ENCODE assay signal across 12 mouse cellular contexts in the genomic region with DNA sequence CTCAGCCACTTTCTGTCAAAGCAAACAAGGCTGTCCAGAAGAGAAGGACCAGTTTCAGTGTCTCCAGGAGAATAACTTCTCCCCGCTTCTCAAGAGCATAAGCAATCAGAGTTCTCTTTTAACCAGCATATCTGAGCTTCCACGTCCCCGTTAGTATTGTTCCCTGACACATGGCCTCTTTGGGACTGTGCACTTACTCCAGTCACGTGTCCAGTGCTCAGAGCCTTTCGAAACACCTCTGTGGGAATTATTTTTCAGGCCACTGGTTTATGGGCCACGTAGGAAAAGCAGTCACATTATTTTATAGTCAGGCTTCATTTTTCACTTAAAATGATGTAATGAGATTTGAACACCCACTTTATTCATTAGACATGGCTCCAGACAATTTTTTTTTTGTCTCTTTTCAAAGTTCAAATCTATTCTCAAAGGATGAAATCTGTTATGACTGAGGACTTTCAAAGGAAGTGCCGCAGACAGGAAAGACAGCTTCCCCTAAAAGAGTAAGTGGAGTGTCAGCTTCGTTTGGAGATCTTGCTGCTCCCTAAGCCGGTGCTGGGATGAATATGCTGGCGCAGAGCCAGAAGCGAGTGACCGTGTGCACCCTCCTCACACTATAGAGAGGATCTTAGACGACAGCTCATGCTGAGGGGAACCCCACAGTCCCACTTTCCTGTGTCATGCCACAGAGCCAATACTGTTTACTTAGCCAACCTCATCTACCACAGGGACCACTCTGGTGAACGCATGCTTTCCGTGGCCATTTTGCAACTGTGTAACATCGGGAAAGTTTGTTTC. TPM values are rescaled to one million over a fixed set of nuclear protein-coding genes. Genes with fewer than 3 reads are reported as not detected.
DNase-seq lines count a peak whose midpoint lies in the region; ATAC-seq and TF ChIP-seq lines count a peak whose summit lies in the region.
"Had no signal": no experiment of that assay in that cellular context is flagged by ENCODE, and none has a peak within 500 bp of the region (broad histone marks: within the 10 kb centered on the region; RNA-seq: fewer than 3 reads in every experiment).

No protein-coding gene starts in this region.

- H3K4me1 ChIP-seq in forebrain, embryonic 13.5 days = no peaks in the 10 kb centered on the region
- no peaks in the 10 kb centered on the region for H3K4me1 ChIP-seq in forebrain, embryonic 15.5 days
- H3K4me1 ChIP-seq in intestine, postnatal 0 days (replicated peaks; ENCODE audit: control insufficient read depth, insufficient read depth, low read length) = peaks cover 3% of the 10 kb centered on the region
- H3K4me1 ChIP-seq in intestine, embryonic 16.5 days (ENCODE audit: control insufficient read depth, insufficient read depth, low read length) = peaks cover 13% of the 10 kb centered on the region; the same call in 1 of the 2 replicates
- H3K4me1 ChIP-seq in stomach, postnatal 0 days (replicated peaks; ENCODE audit: control insufficient read depth, insufficient read depth) = no peaks in the 10 kb centered on the region; the same call in 1 of the 2 replicates

- H3K4me3 ChIP-seq in forebrain, embryonic 13.5 days = no peak overlapping the region
- no peak overlapping the region for H3K4me3 ChIP-seq in forebrain, embryonic 15.5 days
- H3K4me3 ChIP-seq in intestine, postnatal 0 days (ENCODE audit: low read depth, low read length) = no peak overlapping the region
- no peak overlapping the region for H3K4me3 ChIP-seq in intestine, embryonic 16.5 days (ENCODE audit: low read length)
- H3K4me3 ChIP-seq in stomach, postnatal 0 days (ENCODE audit: low read depth, low read length) = no peak overlapping the region
- H3K4me3 ChIP-seq: limb, embryonic 12.5 days had no signal

- H3K9ac ChIP-seq in forebrain, embryonic 13.5 days = no peak overlapping the region
- no peak overlapping the region for H3K9ac ChIP-seq in forebrain, embryonic 15.5 days (replicated peaks)
- no peak overlapping the region for H3K9ac ChIP-seq in intestine, postnatal 0 days (ENCODE audit: low read depth, low read length)
- H3K9ac ChIP-seq in intestine, embryonic 16.5 days (ENCODE audit: low read depth, low read length) = no peak overlapping the region
- no peak overlapping the region for H3K9ac ChIP-seq in stomach, postnatal 0 days (ENCODE audit: low read length)
- H3K9ac ChIP-seq: limb, embryonic 12.5 days had no signal

- no peak for TF ChIP-seq EP300 in stomach, postnatal 0 days (optimal IDR thresholded peaks at IDR 0.05)

- 58% methylated on average over 16 of the region's 16 CpGs for WGBS in forebrain, embryonic 13.5 days
- 54% methylated on average over 16 of the region's 16 CpGs for WGBS in forebrain, embryonic 15.5 days
- WGBS in intestine, postnatal 0 days = 50% methylated on average over 16 of the region's 16 CpGs
- WGBS in intestine, embryonic 16.5 days = 60% methylated on average over 16 of the region's 16 CpGs
- WGBS in stomach, postnatal 0 days = 57% methylated on average over 16 of the region's 16 CpGs

- no peak overlapping the region for H3K4me2 ChIP-seq in forebrain, embryonic 13.5 days
- H3K4me2 ChIP-seq in forebrain, embryonic 15.5 days (replicated peaks) = no peak overlapping the region
- H3K4me2 ChIP-seq in intestine, postnatal 0 days (replicated peaks; ENCODE audit: low read depth) = no peak overlapping the region
- H3K4me2 ChIP-seq in intestine, embryonic 16.5 days (ENCODE audit: low read depth, low read length) = no peak overlapping the region
- H3K4me2 ChIP-seq in stomach, postnatal 0 days (replicated peaks; ENCODE audit: low read depth) = no peak overlapping the region
- H3K4me2 ChIP-seq: limb, embryonic 12.5 days had no signal

- DNase-seq in testis, postnatal 10 days (ENCODE audit: low spot score) = peak; percentile 44
- DNase-seq in testis, postnatal 14 days (ENCODE audit: low spot score) = no peak
- no peak for DNase-seq in urinary bladder, adult 18-20 months (ENCODE audit: low spot score in 2 of 2)
- DNase-seq in stomach, postnatal 0 days (ENCODE audit: low spot score) = no peak
- DNase-seq: cerebellum, adult 8-10 months; layer of hippocampus, adult 9-11 months had no signal

- H3K9me3 ChIP-seq in forebrain, embryonic 13.5 days (replicated peaks) = no peaks in the 10 kb centered on the region
- H3K9me3 ChIP-seq in forebrain, embryonic 15.5 days = no peaks in the 10 kb centered on the region
- no peaks in the 10 kb centered on the region for H3K9me3 ChIP-seq in intestine, postnatal 0 days (ENCODE audit: control insufficient read depth)
- H3K9me3 ChIP-seq in intestine, embryonic 16.5 days (ENCODE audit: control insufficient read depth, low read length) = no peaks in the 10 kb centered on the region
- no peaks in the 10 kb centered on the region for H3K9me3 ChIP-seq in stomach, postnatal 0 days (ENCODE audit: control insufficient read depth, low read length)
- H3K9me3 ChIP-seq: limb, embryonic 12.5 days had no signal

- no peaks in the 10 kb centered on the region for H3K27me3 ChIP-seq in forebrain, embryonic 13.5 days
- H3K27me3 ChIP-seq in forebrain, embryonic 15.5 days = no peaks in the 10 kb centered on the region
- no peaks in the 10 kb centered on the region for H3K27me3 ChIP-seq in intestine, postnatal 0 days (replicated peaks; ENCODE audit: control insufficient read depth, insufficient read depth, low read length)
- H3K27me3 ChIP-seq in intestine, embryonic 16.5 days (replicated peaks; ENCODE audit: control insufficient read depth, insufficient read depth, low read length) = no peaks in the 10 kb centered on the region
- H3K27me3 ChIP-seq in stomach, postnatal 0 days (ENCODE audit: control insufficient read depth, insufficient read depth, low read length) = no peaks in the 10 kb centered on the region
- H3K27me3 ChIP-seq: limb, embryonic 12.5 days had no signal

- 0 out of 2 replicates have a peak, but pooled peaks have one; percentile 39 for ATAC-seq in forebrain, embryonic 13.5 days
- no peak for ATAC-seq in forebrain, embryonic 15.5 days (replicated peaks)
- ATAC-seq in intestine, postnatal 0 days = no peak
- ATAC-seq in intestine, embryonic 16.5 days = no peak
- no peak for ATAC-seq in stomach, postnatal 0 days (ENCODE audit: low FRiP score, low TSS enrichment)
- ATAC-seq: inflammation-experienced regulatory T-cells, adult 6 months had no signal

- no peaks in the 10 kb centered on the region for H3K36me3 ChIP-seq in forebrain, embryonic 13.5 days (ENCODE audit: poor library complexity, severe bottlenecking)
- no peaks in the 10 kb centered on the region for H3K36me3 ChIP-seq in forebrain, embryonic 15.5 days
- H3K36me3 ChIP-seq in intestine, postnatal 0 days (ENCODE audit: control insufficient read depth, insufficient read depth) = 0 out of 2 replicates have a peak, but pooled peaks cover 8% of the 10 kb centered on the region
- 0 out of 2 replicates have a peak, but pooled peaks cover 2% of the 10 kb centered on the region for H3K36me3 ChIP-seq in intestine, embryonic 16.5 days (ENCODE audit: control insufficient read depth, insufficient read depth, low read length)
- no peaks in the 10 kb centered on the region for H3K36me3 ChIP-seq in stomach, postnatal 0 days (ENCODE audit: control insufficient read depth, insufficient read depth, low read length)
- H3K36me3 ChIP-seq: limb, embryonic 12.5 days had no signal

- H3K27ac ChIP-seq in forebrain, embryonic 13.5 days = no peak overlapping the region
- no peak overlapping the region for H3K27ac ChIP-seq in forebrain, embryonic 15.5 days (replicated peaks)
- H3K27ac ChIP-seq in intestine, postnatal 0 days (ENCODE audit: low read depth, low read length) = peak overlapping the region; percentile 41; the same call in 1 of the 2 replicates
- no peak overlapping the region; the same call in 1 of the 2 replicates for H3K27ac ChIP-seq in intestine, embryonic 16.5 days (ENCODE audit: low read length)
- no peak overlapping the region for H3K27ac ChIP-seq in stomach, postnatal 0 days (replicated peaks)
- H3K27ac ChIP-seq: limb, embryonic 12.5 days had no signal

- TF ChIP-seq CTCF in intestine, postnatal 0 days (IDR thresholded peaks at IDR 0.05; ENCODE audit: low read depth) = no peak
- no peak for TF ChIP-seq CTCF in stomach, postnatal 0 days (IDR thresholded peaks at IDR 0.05; ENCODE audit: low read depth)

RNA-seq across cellular contexts. Expression of a gene that starts 10.3 kb away (rescaled TPM):
- polyA plus RNA-seq in forebrain, embryonic 13.5 days (2015; fragmentation: Nextera tagmentation; extraction: Ambion mirVana) = 35.4 and 44.1 TPM in 2 replicates
- 19.2 and 22.3 TPM in 2 replicates for polyA plus RNA-seq in forebrain, embryonic 15.5 days (2015; fragmentation: Nextera tagmentation; extraction: Ambion mirVana)
- 21.7 and 22.4 TPM in 2 replicates for polyA plus RNA-seq in intestine, postnatal 0 days (2015; fragmentation: Nextera tagmentation; extraction: Ambion mirVana)
- 28.8 and 30.5 TPM in 2 replicates for polyA plus RNA-seq in intestine, embryonic 16.5 days (2015; fragmentation: Nextera tagmentation; extraction: Ambion mirVana)
- polyA plus RNA-seq in stomach, postnatal 0 days (2015; fragmentation: Nextera tagmentation; extraction: Ambion mirVana) = 19.2 and 19.6 TPM in 2 replicates

RNA-seq across cellular contexts. Expression of a gene that starts 10.7 kb away (rescaled TPM):
- polyA plus RNA-seq in forebrain, embryonic 13.5 days (2015; fragmentation: Nextera tagmentation; extraction: Ambion mirVana) = 30.8 and 32.1 TPM in 2 replicates
- polyA plus RNA-seq in forebrain, embryonic 15.5 days (2015; fragmentation: Nextera tagmentation; extraction: Ambion mirVana) = 36.0 and 42.3 TPM in 2 replicates
- polyA plus RNA-seq in intestine, postnatal 0 days (2015; fragmentation: Nextera tagmentation; extraction: Ambion mirVana) = 139 and 143 TPM in 2 replicates
- 258 and 271 TPM in 2 replicates for polyA plus RNA-seq in intestine, embryonic 16.5 days (2015; fragmentation: Nextera tagmentation; extraction: Ambion mirVana)
- polyA plus RNA-seq in stomach, postnatal 0 days (2015; fragmentation: Nextera tagmentation; extraction: Ambion mirVana) = 50.3 and 52.4 TPM in 2 replicates
